Mouse (Mus musculus) CD8-positive naive resting alpha-beta T cell, adult 2 months (primary cell): ENCODE results near the gene Layn.

Source experiments
- DNase-seq, 2 experiments: peaks; one replicate each; pipeline ENCODE4 v3.0.0; 2022; ENCODE audit warnings: low read depth in 2 of 2, low spot score in 2 of 2

The Layn gene

GRCm38 (mm10) chr9:51032785-51033529, 43.9 kb downstream of the Layn start:
- no peak for DNase-seq

- no peak for DNase-seq
These were observed 44.6 kb downstream of the Layn start for GRCm38 (mm10) chr9:51032291-51032690.

GRCm38 (mm10) chr9:51031603-51032002, 45.3 kb downstream of the Layn start:
- DNase-seq: no peak

GRCm38 (mm10) chr9:51030147-51030546, 46.7 kb downstream of the Layn start:
- DNase-seq: no peak

- no peak for DNase-seq
These were observed 49.9 kb downstream of the Layn start for GRCm38 (mm10) chr9:51026952-51027351.

GRCm38 (mm10) chr9:51021123-51021795, 55.6 kb downstream of the Layn start:
- no peak for DNase-seq

GRCm38 (mm10) chr9:51020351-51020750, 56.5 kb downstream of the Layn start:
- DNase-seq: peak in 1 of 2 experiments; percentile 11

GRCm38 (mm10) chr9:51019670-51020069, 57.2 kb downstream of the Layn start:
- DNase-seq: no peak

GRCm38 (mm10) chr9:51015732-51016131, 61.2 kb downstream of the Layn start:
- DNase-seq: no peak

GRCm38 (mm10) chr9:51013644-51014043, 63.2 kb downstream of the Layn start:
- DNase-seq: no peak

GRCm38 (mm10) chr9:51009656-51009950, 67.3 kb downstream of the Layn start:
- DNase-seq: no peak

GRCm38 (mm10) chr9:51008841-51009655, 67.8 kb downstream of the Layn start, which contains the start of gene Sik2:
TSS of gene Sik2 (minus strand) at chr9:51009073.
- DNase-seq: peak; percentile 81 to 86

- peak in 1 of 2 experiments; percentile 7 for DNase-seq
These were observed 68.6 kb downstream of the Layn start for GRCm38 (mm10) chr9:51008068-51008840.

GRCm38 (mm10) chr9:51007726-51008067, 69.2 kb downstream of the Layn start:
- DNase-seq: no peak

GRCm38 (mm10) chr9:51006846-51007245, 70.0 kb downstream of the Layn start:
- peak; percentile 51 to 75 for DNase-seq
